ENCODE assay signal across 7 mouse cellular contexts in the genomic region with DNA sequence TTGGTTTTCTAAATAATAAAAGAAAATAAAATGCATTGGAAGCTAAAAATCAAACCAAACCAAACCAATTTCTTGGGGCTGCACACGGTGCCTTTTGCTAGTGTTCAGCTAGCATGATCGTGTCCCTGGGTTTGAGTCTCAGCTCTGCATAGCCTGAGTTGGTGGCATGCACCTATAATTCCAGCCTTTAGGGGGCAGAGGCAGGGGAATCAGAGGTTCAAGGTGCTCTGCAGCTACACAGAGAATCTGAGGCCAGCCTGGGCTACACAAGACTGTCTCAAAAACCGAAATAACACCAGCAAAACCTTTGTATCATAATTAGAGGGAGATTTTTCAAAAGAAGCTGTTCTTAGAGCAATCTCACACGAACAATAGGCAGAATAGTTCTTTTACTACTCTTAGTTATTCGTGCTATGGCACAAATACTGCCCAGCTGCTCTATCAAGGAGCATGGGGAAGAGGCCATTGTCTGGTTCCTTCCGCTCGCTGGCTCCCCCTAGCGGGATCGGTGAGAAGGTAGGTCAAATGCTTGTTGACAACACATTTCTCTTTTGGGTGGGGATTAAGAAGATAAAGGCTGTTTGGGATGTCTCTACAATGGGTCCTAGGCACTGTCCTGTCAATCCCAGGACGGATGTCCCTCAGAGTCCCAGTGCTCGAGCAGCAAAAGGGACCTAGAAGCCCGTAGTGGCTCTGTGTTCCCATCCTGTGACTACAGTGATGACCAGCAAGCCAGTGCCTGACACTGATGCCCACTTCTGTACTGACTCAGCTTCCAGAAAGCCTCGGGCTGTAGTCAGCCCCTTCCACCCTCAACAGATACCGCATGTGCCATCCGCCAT. TPM values are rescaled to one million over a fixed set of nuclear protein-coding genes. Genes with fewer than 3 reads are reported as not detected.
DNase-seq lines count a peak whose midpoint lies in the region; TF ChIP-seq lines count a peak whose summit lies in the region.

No protein-coding gene starts in this region.

- DNase-seq in T-cell, adult 2 months (ENCODE audit: low spot score), result peak; percentile 75
- peak; percentile 91 to 94 for DNase-seq in cerebellum, postnatal 10 days
- DNase-seq in gastrocnemius, postnatal 4 days (ENCODE audit: low spot score in 2 of 2), result peak; percentile 55 to 80
- peak; percentile 72 to 81 for DNase-seq in kidney, postnatal 25 days
- DNase-seq in lung, postnatal 14 days, result peak; percentile 85
- peak; percentile 39 to 77 for DNase-seq in spleen, adult 2 months (ENCODE audit: low read depth in 1 of 2, low spot score in 2 of 2)

- no peaks in the 10 kb centered on the region for H3K27me3 ChIP-seq in E14TG2a.4 (ENCODE audit: insufficient read depth, low read length)
- no peaks in the 10 kb centered on the region for H3K27me3 ChIP-seq in spleen, adult 2 months (ENCODE audit: control insufficient read depth, insufficient read depth, low read length)

- H3K27ac ChIP-seq in spleen, adult 2 months (ENCODE audit: insufficient read depth, low read length), result no peak overlapping the region

- no peaks in the 10 kb centered on the region for H3K9me3 ChIP-seq in E14TG2a.4 (ENCODE audit: low read length)

- peaks cover 10% of the 10 kb centered on the region for H3K4me1 ChIP-seq in E14TG2a.4 (replicated peaks; ENCODE audit: low read depth, low read length)
- H3K4me1 ChIP-seq in spleen, adult 2 months (ENCODE audit: control insufficient read depth, insufficient read depth, insufficient read length), result no peaks in the 10 kb centered on the region

- peaks cover 22% of the 10 kb centered on the region for H3K36me3 ChIP-seq in E14TG2a.4 (ENCODE audit: insufficient read depth, low read length)
- peaks cover 28% of the 10 kb centered on the region for H3K36me3 ChIP-seq in spleen, adult 2 months (ENCODE audit: control insufficient read depth, insufficient read depth, low read length)

- TF ChIP-seq CTCF in E14TG2a.4 (conservative IDR thresholded peaks at IDR 0.05; ENCODE audit: low read length), result peak; percentile 69
- peak; percentile 83; the same call in 1 of the 2 replicates for TF ChIP-seq CTCF in spleen, adult 2 months (IDR thresholded peaks at IDR 0.05; ENCODE audit: extremely low read depth, insufficient read depth, insufficient read length, insufficient replicate concordance)

- WGBS in spleen, adult 2 months, result 57% methylated on average over 15 of the region's 15 CpGs

- no peak for TF ChIP-seq POLR2A in spleen, adult 2 months (IDR thresholded peaks at IDR 0.05; ENCODE audit: low read depth, low read length)

- H3K4me3 ChIP-seq in E14TG2a.4 (replicated peaks; ENCODE audit: low read length), result peak overlapping the region; percentile 37
- H3K4me3 ChIP-seq in spleen, adult 2 months (ENCODE audit: extremely low read depth, insufficient read depth, insufficient read length), result no peak overlapping the region

RNA-seq across cellular contexts. Expression of gene Setd7, which starts 20.9 kb away (rescaled TPM):
- total RNA-seq in gastrocnemius, postnatal 4 days (2021), result 10 to 100 TPM; 74.5 to 82.5 TPM
- polyA plus RNA-seq in spleen, adult 2 months (2012; rRNA removed), result 11.2 and 11.4 TPM in 2 replicates

RNA-seq across cellular contexts. Expression of gene Rab33b, which starts 56.1 kb away (rescaled TPM):
- total RNA-seq in gastrocnemius, postnatal 4 days (2021), result 10 to 100 TPM; 16.5 to 21.0 TPM
- polyA plus RNA-seq in spleen, adult 2 months (2012; rRNA removed), result 6.9 and 13.3 TPM in 2 replicates
